Mouse (Mus musculus): ENCODE measurements around the gene 2010111I01Rik. TPM values are rescaled to one million over a fixed set of nuclear protein-coding genes. Genes with fewer than 3 reads are reported as not detected.

2010111I01Rik gene
- polyA plus RNA-seq, 1 experiment from 2014 or later: 122 TPM

DNA sequence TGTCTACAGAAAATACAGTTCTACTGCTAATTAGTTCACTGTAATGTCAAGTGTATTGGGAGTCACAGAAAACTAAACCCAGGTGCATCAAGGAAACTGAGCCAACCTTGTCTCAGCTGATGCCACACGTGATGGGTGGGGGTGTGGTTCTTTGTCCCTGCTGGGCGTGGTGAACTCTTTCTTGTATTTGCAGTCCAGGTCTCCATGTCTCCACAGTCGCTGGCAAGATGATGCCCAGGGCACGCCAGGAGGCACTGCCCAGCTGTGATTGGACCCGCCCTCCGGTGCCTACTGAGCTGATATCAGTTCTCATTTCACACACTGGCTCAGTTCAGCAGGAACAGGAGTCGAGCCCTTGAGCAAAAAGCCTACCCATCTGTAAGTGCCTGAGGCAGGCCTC lies 336.2 kb downstream of the 2010111I01Rik start:
- H3K4me1 ChIP-seq: peaks cover 54% of the 10 kb centered on the region
- 85% methylated on average over 7 of the region's 7 CpGs for WGBS
- no peaks in the 10 kb centered on the region for H3K9me3 ChIP-seq (replicated peaks)
- H3K4me3 ChIP-seq: no peak overlapping the region
- H3K36me3 ChIP-seq: peaks cover 89% of the 10 kb centered on the region
- no peaks in the 10 kb centered on the region for H3K27me3 ChIP-seq (ENCODE audit: low read depth, poor library complexity, severe bottlenecking)
- no peak for DNase-seq (ENCODE audit: low spot score)
- peak overlapping the region; percentile 76; the same call in 1 of the 2 replicates for H3K27ac ChIP-seq

DNA sequence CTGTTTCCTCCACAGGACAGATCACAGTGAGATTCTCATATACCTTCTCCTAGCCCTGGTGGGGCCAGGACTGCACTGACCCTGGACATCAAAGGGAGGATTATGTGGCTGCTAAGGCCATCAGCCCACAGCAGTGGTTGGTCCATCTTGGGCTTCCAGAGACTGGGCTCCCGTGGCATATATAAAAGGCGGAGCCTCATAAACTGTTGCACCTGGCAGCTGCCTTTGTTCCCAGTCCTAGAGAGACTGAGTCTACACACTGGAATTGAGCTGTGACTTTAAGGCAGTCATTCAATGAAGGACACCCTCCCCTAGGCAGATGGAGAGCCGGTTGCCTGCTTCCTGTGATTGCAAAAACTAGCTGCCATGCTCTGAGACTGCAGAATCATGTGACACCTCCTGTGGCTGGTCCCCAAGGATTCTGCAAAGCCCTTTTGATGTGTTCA lies 337.1 kb downstream of the 2010111I01Rik start:
- Histone ChIP-seq H3K4me1 (peaks cover 55% of the 10 kb centered on the region), H3K9me3 (replicated peaks) (no peaks in the 10 kb centered on the region), H3K36me3 (peaks cover 80% of the 10 kb centered on the region), H3K4me3 (no peak overlapping the region), H3K27me3 (ENCODE audit: low read depth, poor library complexity, severe bottlenecking) (no peaks in the 10 kb centered on the region), H3K27ac (peak overlapping the region; percentile 76)
- DNase-seq (ENCODE audit: low spot score): no peak
- 28% methylated on average over 3 of the region's 3 CpGs for WGBS

DNA sequence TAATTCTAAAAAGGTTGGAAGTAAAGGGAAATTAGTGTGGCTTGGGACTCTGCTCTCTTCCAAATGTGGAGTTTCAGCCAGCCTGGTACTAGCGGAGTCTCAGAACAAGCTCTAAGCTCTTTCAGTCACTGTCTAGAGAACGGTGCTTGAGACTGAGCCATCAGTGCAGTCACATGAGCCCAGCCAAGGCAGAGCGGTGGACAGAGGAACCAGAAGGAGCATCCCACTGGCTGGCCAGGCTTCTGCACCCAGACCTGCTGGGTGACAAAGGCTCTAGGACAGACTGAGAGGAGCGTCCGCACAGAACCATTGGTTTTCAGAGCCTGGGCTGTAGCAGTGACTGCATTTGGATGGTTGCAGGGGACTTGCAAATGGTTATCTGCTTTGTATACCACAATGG lies 337.7 kb downstream of the 2010111I01Rik start:
- no peak overlapping the region for H3K4me3 ChIP-seq
- no peaks in the 10 kb centered on the region for H3K27me3 ChIP-seq (ENCODE audit: low read depth, poor library complexity, severe bottlenecking)
- peaks cover 74% of the 10 kb centered on the region for H3K36me3 ChIP-seq
- 87% methylated on average over 5 of the region's 5 CpGs for WGBS
- DNase-seq (ENCODE audit: low spot score): no peak
- H3K27ac ChIP-seq: peak overlapping the region; percentile 76
- H3K4me1 ChIP-seq: peaks cover 55% of the 10 kb centered on the region
- no peaks in the 10 kb centered on the region for H3K9me3 ChIP-seq (replicated peaks)

DNA sequence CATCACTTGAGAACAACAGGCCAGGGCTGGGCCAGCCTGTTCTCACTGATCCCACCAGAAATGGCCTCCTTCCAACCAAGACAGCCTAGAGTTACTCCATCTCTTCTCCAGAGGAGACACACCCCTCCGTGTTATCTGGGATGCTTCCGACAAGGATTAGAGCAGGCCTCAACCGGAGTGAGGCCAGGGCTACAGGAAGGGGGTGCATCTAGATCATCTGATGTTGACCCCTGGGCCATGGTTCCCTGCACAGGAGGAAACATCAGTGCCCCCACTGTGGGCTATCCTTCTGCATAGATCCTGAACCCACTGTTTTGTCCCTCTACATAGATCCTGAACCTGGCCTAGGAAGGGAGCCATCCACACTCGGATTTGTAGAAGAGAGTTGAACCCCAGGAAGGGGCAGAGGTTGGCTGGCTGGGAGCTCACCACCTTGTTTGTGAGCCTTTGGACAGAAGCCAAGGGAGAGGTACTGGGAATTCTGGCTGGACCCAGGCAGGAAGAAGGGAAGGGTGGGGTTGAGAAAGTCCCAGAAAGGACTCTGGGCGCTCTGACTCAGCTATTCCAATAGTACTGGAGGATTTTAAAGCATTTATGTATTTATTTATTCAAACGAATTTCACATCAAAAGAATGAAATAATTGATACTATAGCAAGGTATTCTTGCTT lies 339.6 kb downstream of the 2010111I01Rik start:
- Histone ChIP-seq H3K27ac (peak overlapping the region; percentile 12; the same call in 1 of the 2 replicates), H3K4me1 (peaks cover 55% of the 10 kb centered on the region), H3K9me3 (replicated peaks) (no peaks in the 10 kb centered on the region), H3K36me3 (peaks cover 55% of the 10 kb centered on the region), H3K27me3 (ENCODE audit: low read depth, poor library complexity, severe bottlenecking) (no peaks in the 10 kb centered on the region), H3K4me3 (no peak overlapping the region)
- WGBS: 66% methylated on average over 6 of the region's 6 CpGs
- no peak for DNase-seq (ENCODE audit: low spot score)

DNA sequence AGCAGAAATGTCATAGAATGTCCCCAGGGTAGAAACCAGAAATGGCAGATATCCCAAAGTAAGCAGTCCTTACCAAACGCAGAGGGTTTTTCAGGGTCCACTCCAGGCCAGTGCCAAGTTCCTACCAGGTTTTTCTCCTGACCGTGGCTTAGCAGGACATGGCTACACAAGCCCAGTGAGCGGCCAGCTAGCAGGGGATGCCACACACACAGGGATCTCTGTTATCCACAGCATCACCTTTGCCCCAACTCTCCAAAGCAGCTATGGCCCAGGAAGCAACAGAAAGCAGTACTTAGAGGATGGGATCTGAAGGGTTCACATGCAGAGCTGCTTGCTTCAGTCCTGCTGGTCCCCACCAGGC lies 340.1 kb downstream of the 2010111I01Rik start:
- Histone ChIP-seq H3K4me1 (peaks cover 55% of the 10 kb centered on the region), H3K4me3 (no peak overlapping the region), H3K27me3 (ENCODE audit: low read depth, poor library complexity, severe bottlenecking) (no peaks in the 10 kb centered on the region), H3K36me3 (peaks cover 50% of the 10 kb centered on the region), H3K9me3 (replicated peaks) (no peaks in the 10 kb centered on the region), H3K27ac (0 out of 2 replicates have a peak overlapping the region, but pooled peaks have one; percentile 56)
- WGBS: 44% methylated on average over 3 of the region's 3 CpGs
- no peak for DNase-seq (ENCODE audit: low spot score)

DNA sequence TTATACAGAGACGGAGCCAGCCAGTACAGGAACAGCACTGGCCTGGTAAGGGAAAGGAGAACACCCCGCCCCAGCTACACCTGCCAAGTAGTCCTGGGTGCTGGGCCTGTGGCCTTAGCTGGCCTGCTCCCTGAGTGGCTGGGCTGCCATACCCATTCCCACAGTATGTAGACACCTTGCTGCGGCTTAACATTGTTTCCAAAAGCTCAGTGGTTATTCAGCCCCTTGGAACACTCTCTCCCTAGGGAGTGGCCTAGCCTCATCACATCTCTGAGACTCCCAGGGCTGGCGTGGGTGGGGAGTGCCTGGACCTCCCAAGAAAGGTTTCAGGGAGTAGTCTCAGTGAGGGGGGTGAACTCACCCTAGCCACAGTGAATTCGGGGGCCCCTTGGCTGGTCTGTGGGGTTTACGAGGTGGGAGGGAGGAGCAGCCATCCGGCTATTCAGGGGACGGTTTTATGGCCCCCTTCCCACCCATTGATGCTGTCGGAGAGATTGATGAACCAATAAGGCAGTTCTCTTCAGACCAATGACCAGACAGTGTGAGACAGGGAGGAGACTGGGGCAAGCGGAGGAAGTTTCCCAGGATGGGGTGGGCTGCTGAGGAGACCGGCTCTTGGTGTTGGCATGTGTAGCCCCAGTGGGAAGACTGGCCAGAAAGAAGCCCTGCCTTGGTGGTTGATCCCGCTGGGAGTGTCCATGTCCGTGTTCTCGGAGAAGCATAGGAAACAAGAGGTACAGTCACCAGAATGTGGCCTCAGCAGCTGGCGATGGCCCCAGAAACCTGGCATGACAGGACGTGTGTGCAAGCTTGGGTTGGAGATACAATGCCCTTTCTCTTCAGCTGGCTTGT lies 340.7 kb downstream of the 2010111I01Rik start:
- Histone ChIP-seq H3K36me3 (peaks cover 44% of the 10 kb centered on the region), H3K9me3 (replicated peaks) (no peaks in the 10 kb centered on the region), H3K4me1 (peaks cover 49% of the 10 kb centered on the region), H3K27me3 (ENCODE audit: low read depth, poor library complexity, severe bottlenecking) (no peaks in the 10 kb centered on the region), H3K27ac (peak overlapping the region; percentile 56), H3K4me3 (no peak overlapping the region)
- no peak for DNase-seq (ENCODE audit: low spot score)
- WGBS: 26% methylated on average over 16 of the region's 16 CpGs

DNA sequence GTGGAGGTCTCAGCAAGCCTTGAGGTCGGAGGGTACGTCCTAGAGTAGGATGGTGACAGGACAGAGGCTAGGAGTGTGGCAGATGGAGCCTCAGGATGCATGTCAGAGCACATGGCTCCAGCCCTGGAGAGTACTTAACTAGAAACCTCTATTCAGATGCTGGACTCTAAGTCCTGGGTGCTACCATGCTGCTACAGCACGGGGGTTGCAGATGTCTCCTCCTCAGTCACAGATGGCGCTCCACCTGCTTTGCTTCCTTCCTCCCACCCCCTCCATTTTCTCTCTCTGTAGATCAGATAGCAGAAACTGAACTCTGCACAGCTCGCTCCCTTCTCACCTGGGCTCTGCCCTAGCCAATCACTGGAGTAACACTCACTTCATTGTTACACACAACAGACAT lies 342.1 kb downstream of the 2010111I01Rik start:
- WGBS: 88% methylated on average over 5 of the region's 5 CpGs
- H3K4me3 ChIP-seq: no peak overlapping the region
- H3K36me3 ChIP-seq: peaks cover 38% of the 10 kb centered on the region
- no peak for DNase-seq (ENCODE audit: low spot score)
- peaks cover 35% of the 10 kb centered on the region for H3K4me1 ChIP-seq
- H3K9me3 ChIP-seq (replicated peaks): no peaks in the 10 kb centered on the region
- no peaks in the 10 kb centered on the region for H3K27me3 ChIP-seq (ENCODE audit: low read depth, poor library complexity, severe bottlenecking)
- no peak overlapping the region for H3K27ac ChIP-seq

DNA sequence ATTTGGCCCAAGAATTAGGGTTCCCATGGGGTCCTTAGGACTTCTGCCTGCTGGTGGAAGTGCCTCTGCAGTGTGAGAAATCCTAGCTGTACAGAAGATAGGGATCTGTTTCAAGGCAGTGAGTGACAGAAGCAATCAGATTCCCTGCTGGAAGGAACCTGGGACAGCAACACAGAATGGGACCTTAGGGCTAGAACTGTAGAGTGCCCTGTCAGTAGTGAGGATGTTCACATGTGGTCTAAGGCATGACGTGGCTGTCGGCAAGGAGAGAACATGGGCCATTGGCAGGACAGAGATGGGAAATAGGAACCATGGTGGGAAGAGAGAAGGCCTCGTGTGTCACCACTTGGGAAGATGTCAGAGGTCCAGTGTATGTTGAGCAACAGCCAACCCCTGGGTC lies 344.9 kb downstream of the 2010111I01Rik start:
- no peaks in the 10 kb centered on the region for H3K27me3 ChIP-seq (ENCODE audit: low read depth, poor library complexity, severe bottlenecking)
- no peak overlapping the region for H3K27ac ChIP-seq
- peaks cover 15% of the 10 kb centered on the region for H3K4me1 ChIP-seq
- no peak for DNase-seq (ENCODE audit: low spot score)
- peaks cover 24% of the 10 kb centered on the region for H3K36me3 ChIP-seq
- H3K9me3 ChIP-seq (replicated peaks): no peaks in the 10 kb centered on the region
- 85% methylated on average over 3 of the region's 3 CpGs for WGBS
- no peak overlapping the region for H3K4me3 ChIP-seq

DNA sequence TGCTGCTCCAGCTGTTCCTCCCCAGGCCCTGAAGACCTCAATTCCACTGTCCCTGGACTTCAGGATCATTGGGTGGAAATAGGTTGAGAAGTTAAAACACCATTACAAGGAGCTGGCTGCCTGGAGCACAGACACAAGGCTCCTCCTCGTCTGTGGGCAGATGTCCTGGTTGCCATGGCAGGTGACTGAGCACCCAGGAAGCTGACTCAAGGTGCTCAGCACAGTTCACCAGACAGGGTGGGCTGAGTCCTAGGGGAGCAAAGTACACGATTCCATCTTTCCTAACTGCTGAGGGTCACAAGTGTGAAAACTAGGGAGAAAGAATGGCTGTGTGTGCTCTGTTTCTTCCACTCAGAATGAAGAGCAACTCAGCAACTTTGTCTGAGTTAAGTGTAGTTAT lies 346.5 kb downstream of the 2010111I01Rik start:
- Histone ChIP-seq H3K27me3 (ENCODE audit: low read depth, poor library complexity, severe bottlenecking) (no peaks in the 10 kb centered on the region), H3K9me3 (replicated peaks) (no peaks in the 10 kb centered on the region), H3K4me3 (no peak overlapping the region), H3K4me1 (no peaks in the 10 kb centered on the region), H3K36me3 (peaks cover 26% of the 10 kb centered on the region), H3K27ac (no peak overlapping the region)
- no peak for DNase-seq (ENCODE audit: low spot score)
- WGBS: 88% methylated on average over 2 of the region's 2 CpGs

DNA sequence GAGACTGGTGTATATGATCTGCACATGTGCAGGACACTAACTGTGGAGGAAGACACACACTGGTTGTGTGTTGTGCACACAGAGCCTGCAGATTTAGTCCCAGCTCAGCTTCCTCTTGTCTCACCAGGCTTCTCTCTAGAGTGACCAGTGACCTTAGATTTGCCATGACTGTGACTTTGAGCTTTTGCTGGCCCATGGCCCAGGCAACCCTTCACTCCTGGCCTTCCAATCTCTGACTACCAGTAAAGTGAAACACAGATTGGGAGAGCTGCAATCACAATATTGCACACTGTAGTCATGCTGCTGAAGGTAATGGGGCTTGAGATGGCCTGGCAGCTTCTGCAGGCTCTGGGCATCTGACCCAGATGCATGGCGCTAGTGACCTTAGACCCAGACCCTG lies 348.6 kb downstream of the 2010111I01Rik start:
- WGBS: 100% methylated on average over 1 of the region's 1 CpGs
- Histone ChIP-seq H3K27ac (peak overlapping the region; percentile 14; the same call in 1 of the 2 replicates), H3K4me3 (no peak overlapping the region)

DNA sequence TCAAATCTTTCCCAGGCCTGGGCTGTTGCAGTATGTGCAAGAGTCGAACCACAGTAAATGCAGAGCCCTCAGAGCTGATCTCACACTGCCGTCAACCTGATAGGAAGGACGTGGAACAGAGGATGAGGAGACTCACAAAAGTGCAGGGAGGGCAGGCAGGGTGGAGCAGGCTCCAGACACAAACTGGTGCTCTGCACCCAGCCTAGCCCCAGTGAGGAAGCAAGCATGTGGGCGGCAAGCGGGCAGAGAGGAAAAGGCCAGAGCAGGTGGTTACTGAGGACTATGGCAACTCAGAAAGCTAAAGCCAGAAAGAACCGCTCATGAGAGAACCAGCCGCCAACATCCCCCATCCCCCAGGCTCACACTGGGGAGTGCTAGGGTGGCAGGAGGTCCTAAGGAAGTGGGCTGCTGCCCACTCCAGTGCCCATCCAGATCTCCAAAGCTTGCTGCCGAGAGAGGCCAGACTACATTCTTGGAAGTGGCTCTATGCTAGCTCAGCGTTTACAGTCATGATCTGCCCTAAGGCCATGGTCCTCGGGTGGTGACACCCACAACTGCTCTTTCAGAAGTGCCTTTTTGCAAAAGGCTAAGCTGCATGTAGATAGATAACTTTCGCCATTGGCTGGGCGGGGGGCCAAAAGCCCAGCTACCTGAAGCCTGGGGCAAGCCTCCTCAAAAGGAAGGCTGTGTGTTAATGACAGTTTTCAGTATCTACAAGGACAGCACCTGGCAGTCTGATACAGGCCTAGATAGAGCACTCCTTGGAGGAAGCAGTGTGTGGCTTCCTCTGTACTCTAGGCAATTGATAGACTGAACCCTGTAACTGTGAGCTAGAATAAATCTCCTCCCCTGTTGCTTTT lies 349.3 kb downstream of the 2010111I01Rik start:
- H3K4me3 ChIP-seq: no peak overlapping the region
- peaks cover 36% of the 10 kb centered on the region for H3K36me3 ChIP-seq
- peak overlapping the region; percentile 27; the same call in 1 of the 2 replicates for H3K27ac ChIP-seq
- H3K4me1 ChIP-seq: peaks cover 4% of the 10 kb centered on the region; the same call in 1 of the 2 replicates
- H3K27me3 ChIP-seq (ENCODE audit: low read depth, poor library complexity, severe bottlenecking): no peaks in the 10 kb centered on the region
- 86% methylated on average over 12 of the region's 12 CpGs for WGBS
- DNase-seq (ENCODE audit: low spot score): no peak
- H3K9me3 ChIP-seq (replicated peaks): no peaks in the 10 kb centered on the region

More for the DNA sequence above, 348.6 kb downstream of the 2010111I01Rik start:
- peaks cover 4% of the 10 kb centered on the region; the same call in 1 of the 2 replicates for H3K4me1 ChIP-seq
- DNase-seq (ENCODE audit: low spot score): no peak
- H3K9me3 ChIP-seq (replicated peaks): no peaks in the 10 kb centered on the region
- H3K27me3 ChIP-seq (ENCODE audit: low read depth, poor library complexity, severe bottlenecking): no peaks in the 10 kb centered on the region
- peaks cover 36% of the 10 kb centered on the region for H3K36me3 ChIP-seq

DNA sequence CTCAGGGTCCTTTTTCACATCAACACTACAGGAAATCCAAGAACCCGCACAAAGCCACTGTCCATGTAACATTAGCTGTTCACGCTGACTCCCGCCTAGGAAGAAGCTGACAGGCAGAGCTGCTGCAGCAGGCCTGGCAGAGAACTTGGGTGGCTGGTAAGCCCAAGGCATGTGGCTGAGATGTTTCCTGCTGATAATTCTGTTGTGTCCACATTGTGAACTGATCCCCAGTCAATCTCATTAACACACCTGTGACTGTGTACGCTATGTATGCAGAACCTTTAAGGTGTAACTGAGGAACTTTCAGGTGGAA lies 349.9 kb downstream of the 2010111I01Rik start:
- H3K36me3 ChIP-seq: peaks cover 36% of the 10 kb centered on the region
- no peak for DNase-seq (ENCODE audit: low spot score)
- peaks cover 4% of the 10 kb centered on the region; the same call in 1 of the 2 replicates for H3K4me1 ChIP-seq
- H3K4me3 ChIP-seq: no peak overlapping the region
- 86% methylated on average over 4 of the region's 4 CpGs for WGBS
- no peak overlapping the region for H3K27ac ChIP-seq
- H3K27me3 ChIP-seq (ENCODE audit: low read depth, poor library complexity, severe bottlenecking): no peaks in the 10 kb centered on the region
- no peaks in the 10 kb centered on the region for H3K9me3 ChIP-seq (replicated peaks)
